Mouse (Mus musculus) heart, adult 9 months (tissue): ENCODE data around the gene Cwc27.

ENCODE experiments used
- DNase-seq, 2 experiments: peaks; one replicate each; pipeline ENCODE4 v3.0.0; 2022; ENCODE audit warnings: low spot score in 2 of 2

Gene Cwc27

GRCm38 (mm10) chr13:104611296-104611695, 205.6 kb downstream of the Cwc27 start:
- no peak for DNase-seq

- peak; percentile 46 to 51 for DNase-seq
Measured at GRCm38 (mm10) chr13:104610210-104611111, 206.5 kb downstream of the Cwc27 start.

- DNase-seq: no peak
Measured at GRCm38 (mm10) chr13:104608516-104608915, 208.4 kb downstream of the Cwc27 start.

- DNase-seq: no peak
Measured at GRCm38 (mm10) chr13:104606786-104607580, 210.0 kb downstream of the Cwc27 start.

GRCm38 (mm10) chr13:104605111-104605510, 211.8 kb downstream of the Cwc27 start:
- DNase-seq: no peak

GRCm38 (mm10) chr13:104602197-104602596, 214.7 kb downstream of the Cwc27 start:
- peak in 1 of 2 experiments; percentile 19 for DNase-seq

- peak; percentile 14 to 16 for DNase-seq
Measured at GRCm38 (mm10) chr13:104601783-104602182, 215.2 kb downstream of the Cwc27 start.

- no peak for DNase-seq
Measured at GRCm38 (mm10) chr13:104596199-104596598, 220.7 kb downstream of the Cwc27 start.

GRCm38 (mm10) chr13:104594820-104595351, 222.1 kb downstream of the Cwc27 start:
- no peak for DNase-seq

- DNase-seq: no peak
Measured at GRCm38 (mm10) chr13:104590931-104591330, 226.0 kb downstream of the Cwc27 start.

GRCm38 (mm10) chr13:104590097-104590607, 226.8 kb downstream of the Cwc27 start:
- no peak for DNase-seq

- DNase-seq: peak; percentile 11 to 15
Measured at GRCm38 (mm10) chr13:104588383-104588782, 228.6 kb downstream of the Cwc27 start.
